Mouse (Mus musculus): ENCODE data around the gene Fars2.

GRCm38 (mm10) chr13:36707088-36707690 is 590.0 kb downstream of the Fars2 start:
- TF ChIP-seq POLR2A (IDR thresholded peaks at IDR 0.05; ENCODE audit: low read depth, low read length) (no peak), CTCF (IDR thresholded peaks at IDR 0.05; ENCODE audit: extremely low read depth, insufficient read depth, insufficient read length, insufficient replicate concordance) (no peak)

Data from spleen, adult 2 months (tissue).